Mouse (Mus musculus) ES-Bruce4 (cell line): Measurements from ENCODE around the gene 1700024G13Rik. TPM values are rescaled to one million over a fixed set of nuclear protein-coding genes. Genes with fewer than 3 reads are reported as not detected.
"Not testable (repeated sequence)": the region's sequence is repeated elsewhere in the genome, so short reads cannot be mapped to it uniquely, and the experiment has no call there.

Experiments
- H3K27ac ChIP-seq: 2 replicates; pipeline ENCODE4 v1.5.1; 2012; ENCODE audit warnings: low read length, inconsistent platforms; ENCODE audit not compliant: insufficient read depth
- H3K27me3 ChIP-seq: 2 replicates; pipeline ENCODE4 v1.6.1; 2012; ENCODE audit warnings: mild to moderate bottlenecking, low read length, inconsistent platforms; ENCODE audit not compliant: control insufficient read depth, poor library complexity, insufficient read depth, severe bottlenecking
- H3K36me3 ChIP-seq: 2 replicates; pipeline ENCODE4 v1.6.1; 2012; ENCODE audit warnings: inconsistent platforms, mild to moderate bottlenecking, low read length, moderate library complexity; ENCODE audit not compliant: control insufficient read depth, poor library complexity, insufficient read depth, severe bottlenecking
- H3K4me1 ChIP-seq: one replicate; pipeline ENCODE4 v1.8.1; 2011; ENCODE audit warnings: low read length; ENCODE audit not compliant: control insufficient read depth, insufficient read depth
- H3K4me3 ChIP-seq: 2 replicates; pipeline ENCODE4 v1.5.1; 2011; ENCODE audit warnings: low read depth, mild to moderate bottlenecking, low read length
- H3K9ac ChIP-seq: 2 replicates; pipeline ENCODE4 v1.6.1; 2012; ENCODE audit warnings: low read depth, mild to moderate bottlenecking, inconsistent platforms; ENCODE audit not compliant: poor library complexity, severe bottlenecking
- H3K9me3 ChIP-seq: replicated peaks from 2 replicates; pipeline ENCODE4 v1.6.1; 2012; ENCODE audit warnings: mild to moderate bottlenecking, low read length, inconsistent platforms; ENCODE audit not compliant: control insufficient read depth, poor library complexity, insufficient read depth, severe bottlenecking
- CTCF ChIP-seq: IDR thresholded peaks from one replicate; pipeline ENCODE4 v1.8.1; 2011; ENCODE audit warnings: low read depth, low read length
- EP300 ChIP-seq: IDR thresholded peaks from 2 replicates; pipeline ENCODE4 v1.6.1; 2011; ENCODE audit warnings: low read depth, low read length; ENCODE audit not compliant: insufficient read depth
- POLR2A ChIP-seq: IDR thresholded peaks from one replicate; pipeline ENCODE4 v1.8.1; 2011; ENCODE audit warnings: low read length; ENCODE audit not compliant: insufficient read depth
- polyA plus RNA-seq: library from polyadenylated mRNA; stranded (reverse); fragments of >200 nt; gene quantifications from 2 replicates; pipeline ENCODE4 v1.2.4, GENCODE M21; 2011; ENCODE audit warnings: low read depth; ENCODE audit not compliant: missing spikeins, insufficient read depth, insufficient read length

Gene 1700024G13Rik
- polyA plus RNA-seq, 1 experiment = not detected

DNA sequence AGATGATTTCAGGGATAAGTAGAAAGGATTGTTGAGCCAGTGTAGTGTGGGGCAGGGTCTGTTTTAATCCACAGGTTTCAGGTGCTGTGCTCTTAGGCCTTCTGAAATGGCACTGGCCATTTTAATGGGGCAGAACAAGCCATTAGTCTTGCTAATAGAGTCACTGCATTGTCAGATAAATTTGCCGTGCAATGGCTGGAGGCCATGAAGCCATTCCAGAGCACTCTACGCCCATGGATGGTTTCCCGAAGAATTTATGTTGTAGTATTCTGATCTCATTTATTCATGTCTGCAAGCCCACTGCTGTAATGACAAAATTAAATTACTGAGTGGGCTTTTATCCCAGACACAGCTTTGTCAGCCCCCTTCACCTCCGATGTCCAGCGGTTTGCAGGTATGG, 21.9 kb upstream of the 1700024G13Rik start:
- H3K27ac ChIP-seq = no peak overlapping the region
- no peaks in the 10 kb centered on the region for H3K4me1 ChIP-seq
- TF ChIP-seq POLR2A (no peak), CTCF (no peak)
- H3K9me3 ChIP-seq = peaks cover 2% of the 10 kb centered on the region; the same call in 1 of the 2 replicates
- H3K4me3 ChIP-seq = no peak overlapping the region
- no peaks in the 10 kb centered on the region for H3K36me3 ChIP-seq
- no peak overlapping the region for H3K9ac ChIP-seq
- H3K27me3 ChIP-seq = no peaks in the 10 kb centered on the region; the same call in 1 of the 2 replicates

DNA sequence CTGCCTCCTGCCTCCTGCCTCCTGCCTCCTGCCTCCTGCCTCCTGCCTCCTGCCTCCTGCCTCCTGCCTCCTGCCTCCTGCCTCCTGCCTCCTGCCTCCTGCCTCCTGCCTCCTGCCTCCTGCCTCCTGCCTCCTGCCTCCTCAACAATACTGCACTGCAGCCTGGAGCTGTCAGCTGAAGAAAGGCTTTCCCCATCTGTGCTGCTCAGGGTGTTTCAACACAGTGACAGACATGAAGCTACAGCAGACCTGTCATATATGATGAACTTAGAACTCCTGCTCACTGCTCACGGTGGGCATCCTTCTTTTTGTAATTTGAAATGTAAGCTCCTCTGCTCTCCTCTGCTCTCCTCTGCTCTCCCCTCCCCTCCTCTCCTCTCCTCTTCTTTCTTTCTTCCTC, 17.2 kb upstream of the 1700024G13Rik start:
- H3K9ac ChIP-seq, H3K27ac ChIP-seq, H3K27me3 ChIP-seq, H3K4me3 ChIP-seq, H3K4me1 ChIP-seq, H3K9me3 ChIP-seq, H3K36me3 ChIP-seq: not testable (repeated sequence)

DNA sequence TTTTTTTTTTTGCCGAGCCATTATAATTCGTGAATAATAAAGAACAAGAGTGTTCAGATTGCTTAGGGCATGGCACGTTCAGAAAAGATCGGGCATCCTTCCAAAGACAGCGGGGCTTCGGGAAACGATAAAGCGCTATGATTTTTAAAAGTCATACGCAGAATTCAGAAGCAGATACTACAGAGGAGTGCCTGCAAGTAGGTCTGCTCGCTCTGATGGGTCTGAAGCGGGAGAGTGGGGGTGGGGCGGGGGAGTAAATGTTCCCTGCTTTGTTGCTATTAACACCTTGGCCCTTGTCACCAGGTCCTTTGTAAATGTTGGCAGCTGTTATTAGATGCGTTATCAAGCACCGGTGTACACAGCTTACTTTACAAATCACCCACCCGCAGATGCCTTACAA, 6.6 kb downstream of the 1700024G13Rik start:
- Histone ChIP-seq H3K36me3 (no peaks in the 10 kb centered on the region), H3K4me3 (no peak overlapping the region), H3K9ac (no peak overlapping the region), H3K27me3 (no peaks in the 10 kb centered on the region), H3K9me3 (no peaks in the 10 kb centered on the region), H3K27ac (no peak overlapping the region), H3K4me1 (peaks cover 1% of the 10 kb centered on the region)
- TF ChIP-seq POLR2A (no peak), EP300 (no peak), CTCF (no peak)

DNA sequence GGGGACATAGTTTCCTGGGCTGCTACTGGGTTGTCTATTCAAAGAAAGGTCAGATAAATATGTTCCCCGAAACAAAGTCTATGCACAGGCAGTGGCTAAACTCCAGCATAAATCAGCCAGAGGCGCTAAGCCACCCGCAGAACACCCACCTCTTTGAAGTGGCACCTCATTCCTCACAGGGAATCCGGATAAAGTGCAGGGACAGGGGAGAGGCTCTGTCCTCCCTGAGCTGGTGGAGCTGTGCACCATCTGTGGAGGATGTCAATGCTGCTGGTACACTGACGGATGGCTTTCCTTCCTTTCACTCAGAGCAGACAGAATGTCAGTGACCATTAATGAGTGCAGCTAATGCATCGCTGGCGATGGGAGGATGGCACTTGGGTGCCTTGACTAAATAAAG, 7.1 kb downstream of the 1700024G13Rik start:
- H3K9me3 ChIP-seq = no peaks in the 10 kb centered on the region
- no peaks in the 10 kb centered on the region for H3K36me3 ChIP-seq
- H3K27ac ChIP-seq = no peak overlapping the region
- H3K9ac ChIP-seq = no peak overlapping the region
- H3K4me1 ChIP-seq = peaks cover 1% of the 10 kb centered on the region
- no peak overlapping the region for H3K4me3 ChIP-seq
- H3K27me3 ChIP-seq = no peaks in the 10 kb centered on the region
- TF ChIP-seq POLR2A (no peak), EP300 (no peak)

DNA sequence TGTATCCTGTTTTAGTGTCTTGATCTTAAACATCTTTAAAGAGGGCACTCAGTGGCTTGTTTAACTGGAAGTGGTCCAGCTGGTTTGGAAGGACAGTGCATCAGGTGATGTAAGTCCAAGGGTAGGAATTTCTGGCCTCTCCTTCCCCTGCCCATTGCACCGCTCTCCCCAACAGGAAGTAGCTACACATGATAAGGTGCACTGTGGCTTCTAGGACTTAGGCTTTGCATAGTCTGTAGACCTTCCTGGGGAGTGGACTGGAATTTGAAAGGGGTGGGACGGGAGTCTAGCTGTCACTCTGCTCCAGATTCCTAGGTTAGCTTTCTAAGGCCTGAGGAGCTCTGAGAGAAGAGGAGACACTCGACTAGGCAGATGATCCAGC, 8.1 kb downstream of the 1700024G13Rik start:
- TF ChIP-seq POLR2A = no peak
- no peak for TF ChIP-seq EP300
- TF ChIP-seq CTCF = no peak

DNA sequence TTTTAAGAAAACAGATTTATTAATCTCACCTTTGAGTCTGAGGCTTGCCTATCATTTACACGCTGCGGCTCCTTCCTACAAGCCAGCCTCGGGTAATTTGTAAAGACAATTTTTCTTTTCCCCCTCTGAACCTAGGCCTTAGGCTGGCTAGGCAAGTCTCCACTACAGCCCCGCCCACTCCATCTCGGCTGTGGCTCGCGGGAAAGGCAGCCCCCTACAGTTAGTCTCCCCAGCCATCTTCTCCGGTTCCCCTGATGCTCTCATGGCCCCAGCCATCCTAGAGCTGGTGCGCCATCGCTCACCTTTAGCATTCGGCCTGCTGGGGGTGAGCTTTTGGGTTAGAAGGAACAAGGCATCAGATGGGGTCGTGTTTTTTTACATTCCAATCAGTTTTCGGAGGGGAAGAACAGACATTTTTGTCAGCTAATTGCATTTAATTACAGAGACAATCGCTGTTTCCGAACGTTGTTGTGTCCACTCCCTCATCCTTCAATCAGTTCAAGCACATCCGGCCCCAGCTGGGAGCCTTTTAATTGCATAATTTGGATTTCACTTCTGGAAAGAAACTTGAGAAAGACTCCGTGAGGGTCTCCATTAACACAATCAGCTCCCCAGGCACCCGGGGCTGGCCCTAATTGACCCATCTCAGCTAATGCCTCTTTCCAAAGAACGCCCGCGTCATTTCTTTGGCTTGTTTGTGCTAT, 8.6 kb downstream of the 1700024G13Rik start:
- Histone ChIP-seq H3K9ac (no peak overlapping the region), H3K27ac (no peak overlapping the region), H3K4me1 (peaks cover 1% of the 10 kb centered on the region), H3K4me3 (no peak overlapping the region), H3K27me3 (no peaks in the 10 kb centered on the region), H3K36me3 (no peaks in the 10 kb centered on the region), H3K9me3 (no peaks in the 10 kb centered on the region)
- no peak for TF ChIP-seq CTCF
- no peak for TF ChIP-seq POLR2A
- TF ChIP-seq EP300 = no peak

More for the DNA sequence above, 8.1 kb downstream of the 1700024G13Rik start:
- H3K36me3 ChIP-seq = no peaks in the 10 kb centered on the region
- peaks cover 1% of the 10 kb centered on the region for H3K4me1 ChIP-seq
- no peak overlapping the region for H3K9ac ChIP-seq
- H3K27ac ChIP-seq = no peak overlapping the region
- no peaks in the 10 kb centered on the region for H3K9me3 ChIP-seq
- no peaks in the 10 kb centered on the region for H3K27me3 ChIP-seq
- H3K4me3 ChIP-seq = no peak overlapping the region

DNA sequence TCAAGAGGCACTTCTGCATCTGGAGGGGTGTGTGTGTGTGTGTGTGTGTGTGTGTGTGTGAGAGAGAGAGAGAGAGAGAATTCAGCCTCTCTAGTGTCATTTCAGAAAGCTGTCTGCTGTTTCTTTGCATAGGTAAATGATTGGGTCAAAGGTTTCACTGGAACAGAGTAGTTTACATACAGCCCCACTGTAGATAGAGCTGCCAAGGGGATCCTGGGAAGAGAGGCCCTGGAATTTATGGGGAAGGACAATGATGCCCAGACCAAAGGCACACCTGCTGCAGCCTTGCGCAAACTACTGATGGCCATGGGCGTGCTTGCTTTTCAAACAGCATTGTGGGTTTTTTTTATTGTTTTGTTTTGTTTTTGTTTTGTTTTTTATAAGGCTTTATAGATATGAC, 15.7 kb downstream of the 1700024G13Rik start:
- Histone ChIP-seq H3K4me3 (no peak overlapping the region), H3K36me3 (no peaks in the 10 kb centered on the region), H3K27me3 (no peaks in the 10 kb centered on the region), H3K9ac (no peak overlapping the region), H3K9me3 (no peaks in the 10 kb centered on the region), H3K4me1 (no peaks in the 10 kb centered on the region), H3K27ac (no peak overlapping the region)
- TF ChIP-seq CTCF (no peak), POLR2A (no peak), EP300 (no peak)
